Mouse (Mus musculus): ENCODE results near the gene Mavs. TPM values are rescaled to one million over a fixed set of nuclear protein-coding genes. Genes with fewer than 3 reads are reported as not detected.

Mavs gene
- polyA plus RNA-seq, 1 experiment from 2014 or later, result 31.8 TPM

GRCm38 (mm10) chr2:131203816-131204409 is 29.9 kb upstream of the Mavs start:
- H3K9ac ChIP-seq (ENCODE audit: low read depth, low read length), result no peak overlapping the region
- H3K27ac ChIP-seq, result peak overlapping the region; percentile 89
- DNase-seq (ENCODE audit: low spot score) (no peak), ATAC-seq (replicated peaks; ENCODE audit: low FRiP score, low read depth) (no peak)
- H3K4me3 ChIP-seq (replicated peaks; ENCODE audit: low read depth, low read length), result no peak overlapping the region
- 68% methylated on average over 6 of the region's 6 CpGs for WGBS
- no peaks in the 10 kb centered on the region for H3K36me3 ChIP-seq (ENCODE audit: insufficient read depth, low read length)
- no peaks in the 10 kb centered on the region for H3K27me3 ChIP-seq (ENCODE audit: insufficient read depth, low read length)
- TF ChIP-seq CTCF (IDR thresholded peaks at IDR 0.05; ENCODE audit: low read depth), result no peak
- no peaks in the 10 kb centered on the region for H3K9me3 ChIP-seq (replicated peaks; ENCODE audit: low read length)
- no peak overlapping the region for H3K4me2 ChIP-seq (ENCODE audit: low read length)
- 0 out of 2 replicates have a peak, but pooled peaks cover 4% of the 10 kb centered on the region for H3K4me1 ChIP-seq (replicated peaks; ENCODE audit: insufficient read depth, low read length)

- no peak overlapping the region for H3K4me2 ChIP-seq (ENCODE audit: low read length)
- H3K36me3 ChIP-seq (ENCODE audit: insufficient read depth, low read length), result no peaks in the 10 kb centered on the region
- no peak overlapping the region for H3K4me3 ChIP-seq (replicated peaks; ENCODE audit: low read depth, low read length)
- DNase-seq (ENCODE audit: low spot score), result peak; percentile 90
- peaks cover 10% of the 10 kb centered on the region; the same call in 1 of the 2 replicates for H3K4me1 ChIP-seq (replicated peaks; ENCODE audit: insufficient read depth, low read length)
- H3K27me3 ChIP-seq (ENCODE audit: insufficient read depth, low read length), result no peaks in the 10 kb centered on the region
- H3K9me3 ChIP-seq (replicated peaks; ENCODE audit: low read length), result no peaks in the 10 kb centered on the region
- peak overlapping the region; percentile 24; the same call in 1 of the 2 replicates for H3K9ac ChIP-seq (ENCODE audit: low read depth, low read length)
- no peak for TF ChIP-seq CTCF (IDR thresholded peaks at IDR 0.05; ENCODE audit: low read depth)
- ATAC-seq (replicated peaks; ENCODE audit: low FRiP score, low read depth), result peak; percentile 86
- 25% methylated on average over 7 of the region's 7 CpGs for WGBS
- H3K27ac ChIP-seq, result peak overlapping the region; percentile 89
Observed at GRCm38 (mm10) chr2:131204410-131204981, 29.4 kb upstream of the Mavs start.

GRCm38 (mm10) chr2:131205521-131206182 is 28.2 kb upstream of the Mavs start:
- H3K4me3 ChIP-seq (replicated peaks; ENCODE audit: low read depth, low read length), result no peak overlapping the region
- peaks cover 12% of the 10 kb centered on the region; the same call in 1 of the 2 replicates for H3K4me1 ChIP-seq (replicated peaks; ENCODE audit: insufficient read depth, low read length)
- H3K36me3 ChIP-seq (ENCODE audit: insufficient read depth, low read length), result no peaks in the 10 kb centered on the region
- H3K9me3 ChIP-seq (replicated peaks; ENCODE audit: low read length), result no peaks in the 10 kb centered on the region
- no peak for TF ChIP-seq CTCF (IDR thresholded peaks at IDR 0.05; ENCODE audit: low read depth)
- no peaks in the 10 kb centered on the region for H3K27me3 ChIP-seq (ENCODE audit: insufficient read depth, low read length)
- ATAC-seq (replicated peaks; ENCODE audit: low FRiP score, low read depth) (no peak), DNase-seq (ENCODE audit: low spot score) (no peak)
- H3K9ac ChIP-seq (ENCODE audit: low read depth, low read length), result no peak overlapping the region
- H3K27ac ChIP-seq, result 0 out of 2 replicates have a peak overlapping the region, but pooled peaks have one; percentile 89
- 81% methylated on average over 8 of the region's 8 CpGs for WGBS
- no peak overlapping the region for H3K4me2 ChIP-seq (ENCODE audit: low read length)

- Histone ChIP-seq H3K27me3 (ENCODE audit: insufficient read depth, low read length) (no peaks in the 10 kb centered on the region), H3K9ac (ENCODE audit: low read depth, low read length) (no peak within 1 kb of the TSS), H3K27ac (no peak within 1 kb of the TSS), H3K4me3 (replicated peaks; ENCODE audit: low read depth, low read length) (no peak within 1 kb of the TSS), H3K9me3 (replicated peaks; ENCODE audit: low read length) (no peaks in the 10 kb centered on the region), H3K36me3 (ENCODE audit: insufficient read depth, low read length) (no peaks in the 10 kb centered on the region), H3K4me1 (replicated peaks; ENCODE audit: insufficient read depth, low read length) (peaks cover 16% of the 10 kb centered on the region; the same call in 1 of the 2 replicates), H3K4me2 (ENCODE audit: low read length) (no peak within 1 kb of the TSS)
- 67% methylated on average over 4 of the region's 4 CpGs for WGBS
- ATAC-seq (replicated peaks; ENCODE audit: low FRiP score, low read depth) (no peak), DNase-seq (ENCODE audit: low spot score) (no peak)
- no peak for TF ChIP-seq CTCF (IDR thresholded peaks at IDR 0.05; ENCODE audit: low read depth)
Observed at GRCm38 (mm10) chr2:131206778-131207177, 27.1 kb upstream of the Mavs start, which contains the start of gene Ap5s1. Ap5s1 (plus strand) TSS chr2:131207078.

- DNase-seq (ENCODE audit: low spot score) (no peak), ATAC-seq (replicated peaks; ENCODE audit: low FRiP score, low read depth) (no peak)
- H3K4me3 ChIP-seq (replicated peaks; ENCODE audit: low read depth, low read length), result no peak overlapping the region
- H3K9me3 ChIP-seq (replicated peaks; ENCODE audit: low read length), result no peaks in the 10 kb centered on the region
- no peak for TF ChIP-seq CTCF (IDR thresholded peaks at IDR 0.05; ENCODE audit: low read depth)
- no peaks in the 10 kb centered on the region for H3K27me3 ChIP-seq (ENCODE audit: insufficient read depth, low read length)
- WGBS, result 88% methylated on average over 2 of the region's 2 CpGs
- no peak overlapping the region for H3K27ac ChIP-seq
- H3K4me1 ChIP-seq (replicated peaks; ENCODE audit: insufficient read depth, low read length), result peaks cover 16% of the 10 kb centered on the region; the same call in 1 of the 2 replicates
- H3K36me3 ChIP-seq (ENCODE audit: insufficient read depth, low read length), result 0 out of 2 replicates have a peak, but pooled peaks cover 8% of the 10 kb centered on the region
- no peak overlapping the region for H3K4me2 ChIP-seq (ENCODE audit: low read length)
- H3K9ac ChIP-seq (ENCODE audit: low read depth, low read length), result no peak overlapping the region
Observed at GRCm38 (mm10) chr2:131208356-131208755, 25.5 kb upstream of the Mavs start.

- H3K9ac ChIP-seq (ENCODE audit: low read depth, low read length), result no peak overlapping the region
- H3K9me3 ChIP-seq (replicated peaks; ENCODE audit: low read length), result no peaks in the 10 kb centered on the region
- no peaks in the 10 kb centered on the region for H3K27me3 ChIP-seq (ENCODE audit: insufficient read depth, low read length)
- WGBS, result 75% methylated on average over 4 of the region's 4 CpGs
- H3K4me1 ChIP-seq (replicated peaks; ENCODE audit: insufficient read depth, low read length), result peaks cover 16% of the 10 kb centered on the region; the same call in 1 of the 2 replicates
- H3K27ac ChIP-seq, result peak overlapping the region; percentile 92
- H3K4me3 ChIP-seq (replicated peaks; ENCODE audit: low read depth, low read length), result no peak overlapping the region
- peak overlapping the region; percentile 65; the same call in 1 of the 2 replicates for H3K4me2 ChIP-seq (ENCODE audit: low read length)
- H3K36me3 ChIP-seq (ENCODE audit: insufficient read depth, low read length), result 0 out of 2 replicates have a peak, but pooled peaks cover 8% of the 10 kb centered on the region
- TF ChIP-seq CTCF (IDR thresholded peaks at IDR 0.05; ENCODE audit: low read depth), result no peak
- ATAC-seq (replicated peaks; ENCODE audit: low FRiP score, low read depth) (no peak), DNase-seq (ENCODE audit: low spot score) (no peak)
Observed at GRCm38 (mm10) chr2:131209125-131209795, 24.6 kb upstream of the Mavs start.
